Mouse (Mus musculus): Measurements from ENCODE around the gene Gmip. TPM values are rescaled to one million over a fixed set of nuclear protein-coding genes. Genes with fewer than 3 reads are reported as not detected.

The Gmip gene
- total RNA-seq, 2 experiments from 2014 or later, result 17.5 to 39.6 TPM

GRCm38 (mm10) chr8:69860807-69861206, 52.3 kb downstream of the Gmip start:
- peak; percentile 67 for ATAC-seq (replicated peaks; ENCODE audit: poor library complexity)

GRCm38 (mm10) chr8:69861251-69861650, 52.8 kb downstream of the Gmip start:
- ATAC-seq (replicated peaks; ENCODE audit: poor library complexity), result peak; percentile 54; the same call in 1 of the 2 replicates

- peak; percentile 43 for ATAC-seq (replicated peaks; ENCODE audit: poor library complexity)
Measured at GRCm38 (mm10) chr8:69863387-69864020, 55.0 kb downstream of the Gmip start.

- no peak for ATAC-seq (replicated peaks; ENCODE audit: poor library complexity)
Measured at GRCm38 (mm10) chr8:69864180-69864579, 55.7 kb downstream of the Gmip start.

- no peak for ATAC-seq (replicated peaks; ENCODE audit: poor library complexity)
Measured at GRCm38 (mm10) chr8:69867696-69868326, 59.3 kb downstream of the Gmip start.

GRCm38 (mm10) chr8:69870003-69870765, 61.7 kb downstream of the Gmip start:
- no peak for ATAC-seq (replicated peaks; ENCODE audit: poor library complexity)

GRCm38 (mm10) chr8:69870907-69871306, 62.4 kb downstream of the Gmip start:
- no peak for ATAC-seq (replicated peaks; ENCODE audit: poor library complexity)

Other genes with a start within 250 kb of the Gmip start
- gene Zfp868, start 183.1 kb upstream of the Gmip start, total RNA-seq (2015), result 26.2 and 28.0 TPM in 2 replicates
- 12.4 and 15.5 TPM in 2 replicates for gene Zfp868, start 183.1 kb upstream of the Gmip start, total RNA-seq (2017)
- 0.29 TPM in 1 of 2 replicates, not detected in the other for gene Zfp964, start 154.2 kb upstream of the Gmip start, total RNA-seq (2015)
- gene Zfp964, start 154.2 kb upstream of the Gmip start, total RNA-seq (2017), result 0.04 and 0.24 TPM in 2 replicates
- gene Zfp869, start 98.0 kb upstream of the Gmip start, total RNA-seq (2015), result 21.3 and 25.2 TPM in 2 replicates
- gene Zfp869, start 98.0 kb upstream of the Gmip start, total RNA-seq (2017), result 23.5 and 33.6 TPM in 2 replicates
- gene Zfp963, start 58.7 kb upstream of the Gmip start, total RNA-seq (2015), result 4.3 and 4.5 TPM in 2 replicates
- 3.7 and 7.5 TPM in 2 replicates for gene Zfp963, start 58.7 kb upstream of the Gmip start, total RNA-seq (2017)
- not detected in 2 replicates for gene Gm20422, start 33.8 kb upstream of the Gmip start, total RNA-seq (2015)
- 0.29 TPM in 1 of 2 replicates, not detected in the other for gene Gm20422, start 33.8 kb upstream of the Gmip start, total RNA-seq (2017)
- gene Atp13a1, start 17.5 kb upstream of the Gmip start, total RNA-seq (2015), result 24.8 and 26.1 TPM in 2 replicates
- 17.8 and 19.4 TPM in 2 replicates for gene Atp13a1, start 17.5 kb upstream of the Gmip start, total RNA-seq (2017)
- 17.6 and 18.7 TPM in 2 replicates for gene Zfp866, start 17.5 kb upstream of the Gmip start, total RNA-seq (2015)
- 17.8 and 28.2 TPM in 2 replicates for gene Zfp866, start 17.5 kb upstream of the Gmip start, total RNA-seq (2017)
- 6.8 and 8.5 TPM in 2 replicates for gene Lpar2, start 13.8 kb downstream of the Gmip start, total RNA-seq (2015)
- gene Lpar2, start 13.8 kb downstream of the Gmip start, total RNA-seq (2017), result 1.3 and 1.6 TPM in 2 replicates
- gene Pbx4, start 23.8 kb downstream of the Gmip start, total RNA-seq (2015), result 6.8 and 10.2 TPM in 2 replicates
- gene Pbx4, start 23.8 kb downstream of the Gmip start, total RNA-seq (2017), result 13.3 and 15.0 TPM in 2 replicates
- not detected in 2 replicates for gene Cilp2, start 79.0 kb downstream of the Gmip start, total RNA-seq (2015)
- not detected in 2 replicates for gene Cilp2, start 79.0 kb downstream of the Gmip start, total RNA-seq (2017)
- gene Tssk6, start 93.5 kb downstream of the Gmip start, total RNA-seq (2015), result 0.49 and 0.52 TPM in 2 replicates
- 0.08 and 0.57 TPM in 2 replicates for gene Tssk6, start 93.5 kb downstream of the Gmip start, total RNA-seq (2017)
- 48.2 and 51.8 TPM in 2 replicates for gene Ndufa13, start 93.9 kb downstream of the Gmip start, total RNA-seq (2015)
- gene Ndufa13, start 93.9 kb downstream of the Gmip start, total RNA-seq (2017), result 99.5 and 114 TPM in 2 replicates
- gene Yjefn3, start 94.0 kb downstream of the Gmip start, total RNA-seq (2015), result not detected in 2 replicates
- gene Yjefn3, start 94.0 kb downstream of the Gmip start, total RNA-seq (2017), result 0.37 TPM in 1 of 2 replicates, not detected in the other
- gene Gatad2a, start 187.7 kb downstream of the Gmip start, total RNA-seq (2015), result 71.4 and 75.1 TPM in 2 replicates
- 54.0 and 68.3 TPM in 2 replicates for gene Gatad2a, start 187.7 kb downstream of the Gmip start, total RNA-seq (2017)
- gene Mau2, start 234.1 kb downstream of the Gmip start, total RNA-seq (2015), result 24.0 and 24.6 TPM in 2 replicates
- gene Mau2, start 234.1 kb downstream of the Gmip start, total RNA-seq (2017), result 24.0 and 26.7 TPM in 2 replicates
- 8.4 and 11.4 TPM in 2 replicates for gene Sugp1, start 234.1 kb downstream of the Gmip start, total RNA-seq (2015)
- gene Sugp1, start 234.1 kb downstream of the Gmip start, total RNA-seq (2017), result 22.2 and 32.1 TPM in 2 replicates